Mouse (Mus musculus) central nervous system, embryonic 14 days (tissue): ENCODE measurements around the gene Gabrq. TPM values are rescaled to one million over a fixed set of nuclear protein-coding genes. Genes with fewer than 3 reads are reported as not detected.

Experiments
- polyA plus RNA-seq: library from polyadenylated mRNA; depleted of rRNA; stranded (reverse); fragments of >200 nt; gene quantifications from 2 replicates; pipeline ENCODE4 v1.2.3, GENCODE M21; 2012; rRNA removed

Gene Gabrq
- 3.4 and 3.8 TPM in 2 replicates for polyA plus RNA-seq

DNA sequence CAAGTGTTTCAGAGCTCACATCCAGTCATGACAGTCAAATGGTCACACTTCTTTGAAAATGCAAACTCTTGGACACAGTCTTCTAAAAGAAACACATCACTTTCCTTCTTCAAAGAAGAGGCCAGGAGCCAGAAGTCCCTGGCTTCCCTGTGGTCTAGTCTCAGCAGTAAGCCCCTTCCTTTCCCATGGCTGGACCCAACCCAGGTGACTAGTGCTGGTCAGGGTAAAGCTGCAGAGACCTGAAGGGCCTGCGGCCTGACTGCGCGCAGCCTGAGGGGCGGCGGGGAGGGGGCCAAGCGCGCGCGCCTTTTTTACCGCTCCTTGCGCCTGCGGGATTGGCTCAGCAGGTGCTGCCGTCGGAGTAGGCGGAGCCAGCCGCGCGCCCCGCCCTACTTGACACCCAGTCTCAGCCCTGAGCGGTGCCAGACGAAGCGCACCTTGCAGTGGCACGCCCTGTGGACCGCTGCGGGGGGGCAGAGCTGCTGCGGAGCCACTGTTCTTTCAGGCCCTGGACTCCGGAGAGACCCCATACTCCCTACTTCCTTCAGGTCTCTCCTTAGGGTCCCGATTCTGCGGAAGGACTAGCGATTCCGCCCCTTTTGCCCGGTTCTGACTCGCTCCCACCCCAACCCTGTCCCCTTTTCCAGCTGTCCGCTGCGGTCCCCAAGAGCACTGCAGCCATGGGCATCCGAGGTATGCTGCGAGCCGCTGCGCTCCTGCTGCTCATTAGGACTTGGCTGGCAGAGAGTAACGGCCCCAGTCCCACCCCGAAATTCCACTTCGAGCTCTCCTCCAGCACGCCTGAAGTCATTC is at the start of gene Gabrq:
TSS of gene Gabrq (plus strand) at position 403 of the 813 bp plus-strand sequence.

Other genes with a start within 250 kb of the Gabrq start
- gene Gabra3, start 168.3 kb upstream of the Gabrq start, polyA plus RNA-seq, result 21.7 and 22.4 TPM in 2 replicates
- 38.0 and 42.2 TPM in 2 replicates for gene Cetn2, start 93.2 kb downstream of the Gabrq start, polyA plus RNA-seq
- gene Nsdhl, start 93.4 kb downstream of the Gabrq start, polyA plus RNA-seq, result 39.4 and 46.2 TPM in 2 replicates
- 1.7 and 6.1 TPM in 2 replicates for gene Zfp185, start 162.2 kb downstream of the Gabrq start, polyA plus RNA-seq
- gene Pnma5, start 211.9 kb downstream of the Gabrq start, polyA plus RNA-seq, result 0.05 and 0.14 TPM in 2 replicates
- gene Pnma3, start 239.6 kb downstream of the Gabrq start, polyA plus RNA-seq, result 12.2 and 12.7 TPM in 2 replicates